Mouse (Mus musculus): ENCODE measurements around the gene Arhgef38. TPM values are rescaled to one million over a fixed set of nuclear protein-coding genes. Genes with fewer than 3 reads are reported as not detected.

The Arhgef38 gene
- polyA plus RNA-seq, 1 experiment: not detected

- Histone ChIP-seq H3K79me3 (ENCODE audit: low read depth) (no peaks in the 10 kb centered on the region), H3K36me3 (ENCODE audit: control insufficient read depth, insufficient read depth) (peaks cover 77% of the 10 kb centered on the region), H3K27me3 (ENCODE audit: control insufficient read depth, insufficient read depth, insufficient read length) (no peaks in the 10 kb centered on the region), H3ac (ENCODE audit: control insufficient read depth, insufficient read length, low read depth) (no peak overlapping the region), H3K4me3 (ENCODE audit: insufficient read depth, poor library complexity, severe bottlenecking) (no peak overlapping the region), H3K79me2 (ENCODE audit: control insufficient read depth, insufficient read depth) (no peaks in the 10 kb centered on the region)
- TF ChIP-seq MAX (IDR thresholded peaks at IDR 0.05): no peak
- TF ChIP-seq FOSL1 (IDR thresholded peaks at IDR 0.05; ENCODE audit: insufficient read depth, low read length, poor library complexity, severe bottlenecking): no peak
- TF ChIP-seq MYOG (IDR thresholded peaks at IDR 0.05; ENCODE audit: control insufficient read depth, extremely low read depth, insufficient read length): no peak
- TF ChIP-seq USF1 (IDR thresholded peaks at IDR 0.05; ENCODE audit: low read depth): no peak
- TF ChIP-seq MYOD1 (IDR thresholded peaks at IDR 0.05; ENCODE audit: control insufficient read depth, insufficient read length, low read depth): no peak
- no peak for TF ChIP-seq CEBPB (IDR thresholded peaks at IDR 0.05; ENCODE audit: low read depth)
- TF ChIP-seq CTCF (IDR thresholded peaks at IDR 0.05; ENCODE audit: control insufficient read depth, insufficient read depth, insufficient read length): no peak
Observed at GRCm38 (mm10) chr3:133104436-133104835, 130.3 kb downstream of the Arhgef38 start.

- Histone ChIP-seq H3ac (ENCODE audit: control insufficient read depth, insufficient read length, low read depth) (no peak overlapping the region), H3K79me3 (ENCODE audit: low read depth) (no peaks in the 10 kb centered on the region), H3K79me2 (ENCODE audit: control insufficient read depth, insufficient read depth) (no peaks in the 10 kb centered on the region), H3K4me3 (ENCODE audit: insufficient read depth, poor library complexity, severe bottlenecking) (no peak overlapping the region), H3K27me3 (ENCODE audit: control insufficient read depth, insufficient read depth, insufficient read length) (no peaks in the 10 kb centered on the region), H3K36me3 (ENCODE audit: control insufficient read depth, insufficient read depth) (peaks cover 77% of the 10 kb centered on the region)
- TF ChIP-seq MAX (IDR thresholded peaks at IDR 0.05) (no peak), CEBPB (IDR thresholded peaks at IDR 0.05; ENCODE audit: low read depth) (no peak), FOSL1 (IDR thresholded peaks at IDR 0.05; ENCODE audit: insufficient read depth, low read length, poor library complexity, severe bottlenecking) (no peak), USF1 (IDR thresholded peaks at IDR 0.05; ENCODE audit: low read depth) (no peak), CTCF (IDR thresholded peaks at IDR 0.05; ENCODE audit: control insufficient read depth, insufficient read depth, insufficient read length) (no peak)
Observed at GRCm38 (mm10) chr3:133103768-133104167, 131.0 kb downstream of the Arhgef38 start.

GRCm38 (mm10) chr3:133098909-133099308 lies 135.8 kb downstream of the Arhgef38 start:
- H3ac ChIP-seq (ENCODE audit: control insufficient read depth, insufficient read length, low read depth): no peak overlapping the region
- no peaks in the 10 kb centered on the region for H3K27me3 ChIP-seq (ENCODE audit: control insufficient read depth, insufficient read depth, insufficient read length)
- no peak for TF ChIP-seq MYOD1 (IDR thresholded peaks at IDR 0.05; ENCODE audit: control insufficient read depth, insufficient read length, low read depth)
- peaks cover 66% of the 10 kb centered on the region for H3K36me3 ChIP-seq (ENCODE audit: control insufficient read depth, insufficient read depth)
- H3K79me2 ChIP-seq (ENCODE audit: control insufficient read depth, insufficient read depth): peaks cover 27% of the 10 kb centered on the region
- H3K79me3 ChIP-seq (ENCODE audit: low read depth): peaks cover 14% of the 10 kb centered on the region
- H3K4me3 ChIP-seq (ENCODE audit: insufficient read depth, poor library complexity, severe bottlenecking): no peak overlapping the region

GRCm38 (mm10) chr3:133098336-133098735 lies 136.4 kb downstream of the Arhgef38 start:
- no peaks in the 10 kb centered on the region for H3K27me3 ChIP-seq (ENCODE audit: control insufficient read depth, insufficient read depth, insufficient read length)

GRCm38 (mm10) chr3:133097936-133098335 lies 136.8 kb downstream of the Arhgef38 start:
- Histone ChIP-seq H3ac (ENCODE audit: control insufficient read depth, insufficient read length, low read depth) (no peak overlapping the region), H3K36me3 (ENCODE audit: control insufficient read depth, insufficient read depth) (peaks cover 60% of the 10 kb centered on the region), H3K4me3 (ENCODE audit: insufficient read depth, poor library complexity, severe bottlenecking) (no peak overlapping the region), H3K79me3 (ENCODE audit: low read depth) (peaks cover 23% of the 10 kb centered on the region), H3K27me3 (ENCODE audit: control insufficient read depth, insufficient read depth, insufficient read length) (no peaks in the 10 kb centered on the region), H3K79me2 (ENCODE audit: control insufficient read depth, insufficient read depth) (peaks cover 36% of the 10 kb centered on the region)
- TF ChIP-seq FOSL1 (IDR thresholded peaks at IDR 0.05; ENCODE audit: insufficient read depth, low read length, poor library complexity, severe bottlenecking): no peak
- TF ChIP-seq USF1 (IDR thresholded peaks at IDR 0.05; ENCODE audit: low read depth): no peak

More at GRCm38 (mm10) chr3:133098336-133098735, 136.4 kb downstream of the Arhgef38 start:
- H3K4me3 ChIP-seq (ENCODE audit: insufficient read depth, poor library complexity, severe bottlenecking): no peak overlapping the region
- H3K36me3 ChIP-seq (ENCODE audit: control insufficient read depth, insufficient read depth): peaks cover 61% of the 10 kb centered on the region
- TF ChIP-seq MYOG (IDR thresholded peaks at IDR 0.05; ENCODE audit: control insufficient read depth, extremely low read depth, insufficient read length) (no peak), CEBPB (IDR thresholded peaks at IDR 0.05; ENCODE audit: low read depth) (no peak), MAX (IDR thresholded peaks at IDR 0.05) (no peak), MYOD1 (IDR thresholded peaks at IDR 0.05; ENCODE audit: control insufficient read depth, insufficient read length, low read depth) (no peak), CTCF (IDR thresholded peaks at IDR 0.05; ENCODE audit: control insufficient read depth, insufficient read depth, insufficient read length) (no peak), USF1 (IDR thresholded peaks at IDR 0.05; ENCODE audit: low read depth) (no peak), FOSL1 (IDR thresholded peaks at IDR 0.05; ENCODE audit: insufficient read depth, low read length, poor library complexity, severe bottlenecking) (no peak)
- H3K79me3 ChIP-seq (ENCODE audit: low read depth): peaks cover 19% of the 10 kb centered on the region
- peaks cover 32% of the 10 kb centered on the region for H3K79me2 ChIP-seq (ENCODE audit: control insufficient read depth, insufficient read depth)
- H3ac ChIP-seq (ENCODE audit: control insufficient read depth, insufficient read length, low read depth): no peak overlapping the region

- TF ChIP-seq MAX (IDR thresholded peaks at IDR 0.05) (no peak), MYOG (IDR thresholded peaks at IDR 0.05; ENCODE audit: control insufficient read depth, extremely low read depth, insufficient read length) (no peak), MYOD1 (IDR thresholded peaks at IDR 0.05; ENCODE audit: control insufficient read depth, insufficient read length, low read depth) (no peak), CEBPB (IDR thresholded peaks at IDR 0.05; ENCODE audit: low read depth) (no peak), USF1 (IDR thresholded peaks at IDR 0.05; ENCODE audit: low read depth) (no peak)
- no peaks in the 10 kb centered on the region for H3K27me3 ChIP-seq (ENCODE audit: control insufficient read depth, insufficient read depth, insufficient read length)
- H3K79me3 ChIP-seq (ENCODE audit: low read depth): peaks cover 52% of the 10 kb centered on the region
- H3K36me3 ChIP-seq (ENCODE audit: control insufficient read depth, insufficient read depth): peaks cover 28% of the 10 kb centered on the region
- peaks cover 70% of the 10 kb centered on the region for H3K79me2 ChIP-seq (ENCODE audit: control insufficient read depth, insufficient read depth)
- no peak overlapping the region for H3ac ChIP-seq (ENCODE audit: control insufficient read depth, insufficient read length, low read depth)
- H3K4me3 ChIP-seq (ENCODE audit: insufficient read depth, poor library complexity, severe bottlenecking): no peak overlapping the region
Observed at GRCm38 (mm10) chr3:133094305-133094704, 140.4 kb downstream of the Arhgef38 start.

Measured in C2C12 (cell line).